Mouse (Mus musculus): ENCODE data around the gene Hnf1a.
"Not testable (repeated sequence)": the region's sequence is repeated elsewhere in the genome, so short reads cannot be mapped to it uniquely, and the experiment has no call there.

Gene Hnf1a

DNA sequence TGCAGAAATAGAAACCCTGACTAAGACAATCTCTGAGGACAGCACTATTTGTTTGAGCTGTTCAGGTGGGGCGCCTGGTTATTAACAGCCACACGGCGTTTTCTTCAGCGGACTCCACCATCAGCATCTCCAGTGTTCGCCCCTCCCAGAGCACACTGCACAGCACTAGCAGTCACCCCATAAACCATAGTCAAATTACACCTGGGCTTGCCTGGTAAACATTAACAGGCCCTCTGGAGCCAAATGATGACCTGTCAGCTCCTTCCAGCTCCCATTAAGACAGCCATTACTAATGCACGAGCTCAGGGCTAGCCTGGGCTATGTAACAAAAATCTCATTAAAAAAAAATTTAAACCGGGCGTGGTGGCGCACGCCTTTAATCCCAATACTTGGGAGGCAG lies 25.8 kb downstream of the Hnf1a start:
- no peak for DNase-seq (ENCODE audit: low read depth, low spot score)

DNA sequence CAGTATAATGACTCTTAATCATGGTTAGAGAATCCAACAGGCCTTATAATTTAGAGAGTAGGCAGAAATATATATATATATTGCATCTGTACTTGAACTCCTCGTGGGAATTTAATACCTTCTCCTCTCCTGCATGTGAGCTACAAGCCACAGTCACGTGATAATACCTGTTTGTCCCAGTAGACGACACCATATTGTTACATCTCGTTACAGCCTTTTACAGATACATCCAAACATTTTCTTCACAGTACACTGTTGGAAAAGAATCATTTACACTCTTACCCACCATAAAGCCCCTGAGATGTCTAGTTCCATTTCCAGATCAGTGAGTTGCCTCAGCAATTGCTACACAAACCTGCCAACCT lies 28.1 kb downstream of the Hnf1a start:
- DNase-seq (ENCODE audit: low read depth, low spot score), result no peak

DNA sequence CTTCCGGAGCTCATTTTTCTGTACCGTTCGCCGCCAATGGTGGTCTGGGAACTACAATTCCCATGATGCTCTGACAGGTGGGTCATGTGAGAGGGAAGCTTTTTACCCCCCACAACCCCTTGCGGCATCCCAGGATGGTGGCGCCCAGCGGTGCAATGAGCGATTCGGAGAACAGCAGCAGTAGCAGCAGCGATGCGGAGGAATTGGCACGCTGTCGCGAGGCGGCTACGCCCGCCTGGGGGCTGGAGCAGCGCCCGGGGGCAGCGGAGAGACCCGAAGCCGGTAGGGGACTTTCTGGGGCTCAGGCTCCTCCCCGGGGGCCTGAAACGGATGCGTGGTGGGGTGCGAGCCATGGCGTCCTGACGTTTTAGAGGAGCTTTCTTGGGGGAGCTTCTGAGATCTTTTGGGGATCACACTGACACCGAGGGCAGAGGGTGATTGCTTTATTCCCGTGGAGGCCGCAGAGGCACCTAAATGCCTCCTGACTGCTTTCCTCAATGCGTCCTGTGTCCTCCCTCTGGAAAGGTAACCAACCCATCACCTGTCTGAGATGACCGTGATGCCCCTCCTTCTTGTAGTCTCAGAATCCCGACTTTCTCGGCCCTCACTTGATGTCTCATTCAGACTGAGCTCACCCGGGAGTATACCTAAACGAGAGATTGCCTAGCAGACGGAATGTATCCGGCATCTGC lies 28.7 kb downstream of the Hnf1a start, which contains the start of gene 2210016L21Rik:
TSS of gene 2210016L21Rik (plus strand) at position 85 of the 692 bp plus-strand sequence.
- peak; percentile 84 for DNase-seq (ENCODE audit: low read depth, low spot score)

DNA sequence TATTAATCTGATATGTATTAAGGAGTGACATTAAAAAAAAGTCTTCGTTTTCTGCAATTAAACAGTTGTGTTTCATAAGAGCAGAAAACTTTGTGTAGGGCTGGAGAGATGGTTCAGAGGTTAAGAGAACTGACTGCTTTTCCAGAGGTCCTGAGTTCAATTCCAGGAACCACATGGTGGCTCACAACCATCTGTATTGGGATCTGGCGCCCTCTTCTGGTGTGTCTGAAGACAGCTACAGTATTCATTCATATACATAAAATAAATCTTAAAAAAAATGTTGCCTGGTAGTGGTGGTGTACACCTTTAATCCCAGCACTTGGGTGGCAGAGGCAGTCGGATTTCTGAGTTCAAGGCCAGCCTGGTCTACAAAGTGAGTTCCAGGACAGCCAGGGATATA lies 29.8 kb downstream of the Hnf1a start:
- DNase-seq (ENCODE audit: low read depth, low spot score), result not testable (repeated sequence)

DNA sequence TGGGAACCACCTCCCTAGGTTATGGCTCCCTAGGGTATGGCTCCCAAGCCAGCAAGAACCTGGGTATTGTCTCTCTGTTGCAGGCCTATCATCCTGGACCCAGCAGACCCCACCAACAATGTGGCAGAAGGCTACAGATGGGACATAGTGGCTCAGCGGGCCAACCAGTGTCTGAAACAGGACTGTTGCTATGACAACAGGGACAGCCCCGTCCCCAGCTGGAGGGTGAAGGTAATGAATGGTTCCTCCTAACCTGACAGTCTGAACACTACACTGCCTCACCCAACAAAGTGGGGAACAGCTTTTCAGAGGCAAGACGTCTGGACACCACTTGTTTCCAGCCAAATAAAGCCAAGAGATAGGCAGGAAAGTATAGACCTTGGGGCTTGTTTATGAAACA lies 35.1 kb downstream of the Hnf1a start:
- no peak for DNase-seq (ENCODE audit: low read depth, low spot score)

DNA sequence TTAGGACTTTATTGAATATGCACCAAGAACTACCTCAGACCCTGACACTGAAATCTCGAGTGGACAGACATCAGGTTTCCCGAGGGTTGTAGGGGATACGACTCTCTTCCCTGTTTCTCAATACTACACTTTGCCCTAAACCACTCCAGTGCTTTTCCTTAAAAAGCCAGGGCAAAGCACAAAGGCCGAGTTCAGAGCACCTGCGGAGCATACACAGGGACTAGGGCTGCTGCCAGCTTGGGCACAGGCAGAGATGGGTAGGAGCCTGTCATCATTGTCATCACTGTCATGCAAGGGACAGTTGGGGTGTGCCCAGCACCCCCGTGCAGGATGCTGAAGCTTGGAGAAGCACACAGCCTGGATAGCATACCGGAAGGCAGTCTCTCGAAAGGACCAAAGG lies 37.7 kb downstream of the Hnf1a start:
- DNase-seq (ENCODE audit: low read depth, low spot score), result no peak

DNA sequence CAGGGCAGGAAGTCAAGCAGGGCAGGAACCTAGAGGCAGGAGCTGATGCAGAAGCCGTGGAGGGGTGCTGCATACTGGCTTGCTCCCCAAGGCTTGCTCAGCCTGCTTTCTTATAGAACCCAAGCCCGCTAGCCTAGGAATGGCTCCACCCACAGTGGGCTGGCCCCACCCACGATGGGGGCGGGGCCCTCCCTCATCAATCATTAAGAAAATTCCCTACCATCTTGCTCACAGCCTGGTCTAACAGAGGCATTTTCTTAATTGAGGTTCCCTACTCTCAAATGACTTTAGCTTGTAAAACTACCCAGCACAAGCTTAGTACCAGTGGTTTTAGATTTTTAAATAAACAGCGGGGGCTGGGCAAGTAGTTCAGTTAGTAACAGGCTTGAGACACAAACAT lies 39.3 kb downstream of the Hnf1a start:
- DNase-seq (ENCODE audit: low read depth, low spot score), result no peak

DNA sequence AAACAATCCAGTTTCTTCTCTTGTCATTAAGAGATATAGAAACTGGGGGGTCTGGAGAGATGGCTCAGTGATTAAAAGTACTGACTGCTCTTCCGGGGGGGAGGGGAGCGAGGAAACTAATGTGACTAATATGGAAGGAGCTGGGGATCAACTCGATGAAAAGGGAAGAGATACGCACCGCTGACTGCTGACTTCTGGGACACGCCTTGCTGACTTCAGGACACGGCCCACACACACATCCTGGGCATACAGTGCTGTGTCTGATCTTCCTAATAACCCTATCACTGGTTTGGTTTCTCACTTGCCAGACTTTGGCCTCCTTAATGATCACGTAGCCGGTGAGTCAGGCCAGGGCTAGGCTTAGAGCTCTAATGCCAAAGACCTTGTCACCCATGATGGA lies 44.1 kb downstream of the Hnf1a start:
- DNase-seq (ENCODE audit: low read depth, low spot score), result no peak

DNA sequence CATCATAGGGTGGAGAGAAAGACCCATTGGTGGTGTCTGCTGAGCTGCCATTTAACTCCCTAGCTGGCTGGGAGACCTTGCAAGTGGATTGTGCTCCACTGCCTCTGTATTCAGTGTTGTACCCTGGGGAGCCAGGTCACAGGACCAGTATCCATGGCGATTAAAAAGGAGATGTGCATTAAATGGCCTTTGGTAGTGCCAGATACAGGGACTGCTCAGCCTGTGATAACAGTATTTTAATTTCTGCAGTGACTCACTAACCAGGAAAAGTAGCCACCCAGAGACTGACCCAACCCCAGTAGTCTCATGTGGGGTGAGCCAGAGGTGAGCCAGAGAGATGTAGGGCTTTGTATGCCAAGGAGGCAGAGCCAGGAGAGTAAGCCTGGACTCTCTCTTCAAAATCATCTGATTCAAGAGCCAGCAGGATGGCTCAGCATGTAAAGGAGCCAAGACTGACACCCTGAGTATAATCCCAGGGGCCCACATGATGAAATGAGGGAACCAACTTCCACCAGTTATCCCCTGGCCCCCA lies 44.7 kb downstream of the Hnf1a start:
- no peak for DNase-seq (ENCODE audit: low read depth, low spot score)

DNA sequence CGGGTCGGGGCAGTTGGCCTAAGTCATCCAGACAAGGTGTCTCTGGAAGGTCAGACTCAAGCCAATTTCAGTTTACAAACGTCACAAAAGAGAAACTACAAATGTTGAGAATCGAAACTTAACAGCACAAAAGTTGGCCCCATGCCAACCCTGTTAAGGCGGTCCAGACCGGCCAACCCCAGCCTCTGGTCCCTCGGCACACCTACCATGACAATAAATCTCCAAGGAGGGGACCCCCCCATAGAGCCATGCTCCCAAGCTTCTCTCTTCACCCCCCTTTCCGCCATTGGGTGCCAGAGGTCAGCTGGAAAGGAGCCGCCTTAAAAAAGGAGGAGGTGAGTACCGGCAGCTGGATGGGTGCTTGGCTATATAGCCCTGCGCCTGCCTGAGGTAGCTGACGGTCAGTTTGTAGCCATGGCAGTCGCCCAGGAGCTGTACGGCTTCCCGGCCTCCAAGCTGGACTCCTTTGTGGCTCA lies 47.9 kb downstream of the Hnf1a start, which contains the start of gene Oasl1:
TSS of gene Oasl1 (plus strand) at position 243 of the 476 bp plus-strand sequence.
- no peak for DNase-seq (ENCODE audit: low read depth, low spot score)

DNA sequence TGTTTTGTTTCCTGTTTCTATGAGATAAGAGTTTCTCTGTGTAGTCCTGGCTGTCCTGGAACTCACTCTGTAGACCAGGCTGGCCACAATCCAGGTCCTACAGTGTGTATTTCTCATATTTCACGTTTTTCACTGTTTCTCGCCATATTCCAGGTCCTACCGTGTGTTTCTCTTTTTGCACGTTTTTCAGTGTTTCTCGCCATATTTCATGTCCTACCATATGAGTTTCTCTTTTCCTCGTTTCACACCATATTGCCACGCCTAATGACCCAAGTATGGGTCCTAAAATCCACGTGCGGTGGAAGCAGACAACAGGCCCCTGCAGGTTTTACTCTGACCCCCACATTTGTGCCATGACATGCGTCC lies 48.5 kb downstream of the Hnf1a start:
- no peak for DNase-seq (ENCODE audit: low read depth, low spot score)

DNA sequence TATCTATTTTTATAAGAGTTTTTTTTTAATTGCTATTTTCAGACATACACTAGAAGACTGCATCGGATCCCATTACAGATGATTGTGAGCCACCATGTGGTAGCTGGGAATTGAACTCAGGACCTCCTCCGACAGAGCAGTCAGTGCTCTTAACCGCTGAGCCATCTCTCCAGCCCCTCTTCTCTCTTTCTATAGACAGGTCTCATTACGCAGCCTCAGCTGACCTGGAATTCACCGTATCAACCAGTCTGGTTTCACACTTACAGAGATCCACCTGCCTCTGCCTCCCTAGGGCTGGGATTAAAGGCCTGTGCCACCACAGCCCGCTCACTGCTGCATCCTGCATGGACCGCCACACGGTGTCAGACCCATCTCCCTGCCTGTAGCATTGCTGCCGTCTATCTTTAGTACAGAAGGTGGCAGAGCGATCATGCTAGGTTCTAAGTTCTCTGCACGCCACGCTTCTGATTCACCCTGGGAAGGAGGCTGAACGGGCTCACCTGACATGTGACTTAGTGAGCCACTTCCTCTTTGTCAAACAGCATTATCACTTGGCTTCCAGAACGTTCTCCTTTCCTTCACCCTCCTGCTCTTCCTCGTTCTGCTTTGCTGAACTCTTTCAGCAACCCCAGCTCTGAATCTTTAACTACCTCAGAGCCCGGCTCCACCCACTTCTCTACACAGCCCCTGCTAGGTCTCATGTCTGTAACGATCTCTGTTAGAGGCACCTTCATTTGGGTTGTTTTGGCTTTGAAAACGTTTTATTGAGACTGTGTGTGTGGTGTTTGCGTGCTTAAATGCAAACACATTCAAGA lies 49.1 kb downstream of the Hnf1a start:
- no peak for DNase-seq (ENCODE audit: low read depth, low spot score)

DNA sequence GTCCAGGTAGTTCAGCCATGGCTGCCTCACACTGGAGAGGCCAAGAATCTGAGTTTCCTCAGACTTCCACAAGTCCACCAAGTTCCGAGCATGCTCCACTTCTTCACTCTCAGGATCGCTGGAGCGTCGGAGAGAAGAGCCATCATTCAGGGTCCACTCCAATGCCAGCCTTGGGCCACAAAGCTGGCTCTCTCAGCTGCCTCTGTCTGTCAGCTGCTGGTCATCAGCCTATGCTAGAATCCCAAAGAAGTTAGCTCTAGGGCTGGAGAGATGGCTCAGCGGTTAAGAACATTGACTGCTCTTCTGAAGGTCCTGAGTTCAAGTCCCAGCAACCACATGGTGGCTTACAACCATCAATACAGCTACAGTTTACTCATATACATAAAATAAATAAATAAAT lies 53.5 kb downstream of the Hnf1a start:
- not testable (repeated sequence) for DNase-seq (ENCODE audit: low read depth, low spot score)

DNA sequence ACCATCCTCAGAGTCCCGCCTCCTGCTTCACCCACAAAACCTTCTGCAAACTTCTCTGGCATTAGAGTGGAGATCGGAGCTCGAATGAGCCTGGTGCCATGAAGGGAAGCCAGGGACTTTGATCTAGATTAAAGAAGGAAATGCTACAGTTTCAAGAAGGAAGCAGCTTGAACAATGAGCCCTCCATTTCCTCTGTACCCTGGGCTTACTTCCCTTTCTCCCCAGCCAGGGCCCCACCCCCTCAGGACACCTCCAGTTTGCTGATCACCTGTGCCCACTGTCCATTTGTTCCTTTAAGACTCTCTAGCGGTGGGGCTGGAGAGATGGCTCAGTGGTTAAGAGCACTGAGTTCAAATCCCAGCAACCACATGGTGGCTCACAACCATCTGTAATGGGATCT lies 54.1 kb downstream of the Hnf1a start:
- DNase-seq (ENCODE audit: low read depth, low spot score), result no peak

DNA sequence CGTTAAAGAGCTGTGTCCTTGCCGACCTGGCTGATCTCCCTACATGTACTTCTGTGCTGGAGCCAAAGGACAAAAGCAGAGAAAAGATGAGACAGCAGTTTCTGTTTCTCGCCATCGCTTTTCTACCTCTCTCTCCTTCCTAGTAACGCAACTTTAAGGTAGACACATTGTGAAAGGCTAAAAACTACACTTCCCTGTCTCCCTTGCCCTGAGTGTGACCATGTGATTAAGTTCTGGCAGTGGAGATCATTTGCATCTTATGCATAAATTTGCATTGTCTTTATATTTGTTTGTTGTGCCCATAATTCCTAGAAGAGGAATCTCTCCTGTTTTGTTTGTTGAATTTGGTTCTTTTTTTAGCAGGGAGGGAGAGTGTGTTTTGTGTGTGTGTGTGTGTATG lies 55.0 kb downstream of the Hnf1a start:
- no peak for DNase-seq (ENCODE audit: low read depth, low spot score)

DNA sequence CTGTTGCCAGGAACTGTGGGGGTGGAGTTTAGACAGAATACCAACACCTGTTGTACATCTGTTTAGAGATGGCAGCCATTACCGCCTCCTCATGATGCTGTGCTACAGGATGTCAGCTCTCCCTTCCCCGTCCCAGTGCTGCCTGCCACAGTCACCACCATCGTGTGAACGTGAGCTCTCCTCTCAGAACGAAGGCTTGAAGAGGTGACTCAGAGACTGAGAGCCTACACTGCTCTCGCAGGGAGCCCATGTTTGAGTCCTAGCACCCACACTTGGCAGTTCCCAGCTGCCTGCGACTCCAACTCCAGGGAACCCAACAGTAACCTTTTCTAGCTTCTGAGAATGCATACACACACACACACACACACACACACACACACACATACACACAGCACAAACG lies 56.0 kb downstream of the Hnf1a start:
- no peak for DNase-seq (ENCODE audit: low read depth, low spot score)

DNA sequence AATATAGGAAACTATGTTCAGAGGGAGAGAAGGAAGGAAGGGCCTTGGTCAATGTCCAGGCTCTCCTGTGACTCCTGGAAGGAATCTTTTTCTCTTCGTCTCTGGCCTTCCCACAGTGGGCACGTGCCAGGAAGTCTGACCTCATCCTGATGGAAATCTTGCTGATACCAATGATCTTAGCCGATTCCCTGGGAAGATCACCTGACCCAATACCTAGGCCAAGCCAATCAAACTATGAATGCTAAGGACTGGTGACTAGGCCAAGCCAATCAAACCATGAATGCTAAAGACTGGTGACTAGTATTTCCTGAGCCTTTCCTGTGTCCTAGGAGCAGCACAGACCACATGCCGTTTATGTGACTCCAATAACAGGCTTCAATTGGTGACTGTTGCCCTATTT lies 57.2 kb downstream of the Hnf1a start:
- DNase-seq (ENCODE audit: low read depth, low spot score), result no peak

DNA sequence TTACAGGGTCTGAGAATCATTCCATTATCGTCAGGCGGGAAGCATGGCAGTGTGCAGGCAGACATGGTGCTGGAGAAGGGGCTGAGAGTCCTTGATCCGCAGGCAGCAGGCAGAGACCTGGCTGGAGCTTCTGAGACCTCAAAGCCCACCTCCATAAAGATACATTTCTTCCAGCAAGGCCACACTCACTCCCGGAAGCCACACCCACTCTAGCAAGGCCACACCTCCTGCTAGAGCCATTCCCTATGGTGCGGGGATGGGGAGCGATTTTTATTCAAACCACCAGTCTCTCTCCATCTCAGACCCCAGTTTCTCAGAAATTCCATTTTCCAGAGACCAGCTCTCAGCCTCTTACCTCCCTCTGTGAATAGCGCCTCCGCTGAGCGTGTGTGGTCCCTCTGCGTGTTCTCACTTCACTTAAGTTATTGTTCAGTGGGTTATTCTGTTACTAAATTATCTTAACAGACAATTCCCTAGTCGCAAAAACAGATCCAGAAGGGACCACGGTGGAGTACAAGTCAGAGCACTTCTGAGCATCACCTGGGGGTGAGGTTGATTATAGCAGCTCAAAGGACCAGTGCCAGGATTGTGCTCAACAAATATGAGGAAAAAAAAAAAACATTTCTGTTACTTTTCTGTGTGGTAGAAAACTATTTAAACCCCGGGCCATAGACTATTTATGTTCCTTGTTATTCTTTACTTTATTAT lies 62.1 kb downstream of the Hnf1a start:
- no peak for DNase-seq (ENCODE audit: low read depth, low spot score)

DNA sequence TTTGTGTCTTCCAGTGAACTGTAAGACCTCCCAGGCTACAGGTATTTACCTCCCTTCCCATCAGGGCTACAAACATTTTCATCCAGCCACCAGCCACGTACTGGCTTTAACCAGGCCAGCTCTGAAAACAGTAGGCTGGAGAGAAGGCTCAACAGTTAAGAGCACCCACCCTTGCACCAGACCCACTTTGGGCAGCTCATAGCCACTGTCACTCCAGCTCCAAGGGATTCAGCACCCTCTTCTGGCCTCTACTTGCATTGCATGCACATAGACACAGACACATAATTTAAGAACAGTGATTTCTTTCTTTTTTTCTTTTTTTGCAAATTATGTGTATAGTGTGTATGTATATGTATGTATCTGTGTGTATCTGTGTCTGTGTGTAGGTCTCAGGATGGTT lies 68.5 kb downstream of the Hnf1a start:
- no peak for DNase-seq (ENCODE audit: low read depth, low spot score)

Measured in brain, embryonic 18.5 days (tissue).